Mouse (Mus musculus): Measurements from ENCODE around the gene Nipal3.

Nipal3 gene

GRCm38 (mm10) chr4:135494521-135495396 is at the start of gene Nipal3, which contains the start of gene Stpg1:
Gene Nipal3 (minus strand): TSS chr4:135495038.
Gene Stpg1 (plus strand): TSS chr4:135494790.
- peak; percentile 82 to 90 for DNase-seq (ENCODE audit: low spot score in 2 of 2)

GRCm38 (mm10) chr4:135544284-135544683 is 49.4 kb upstream of the Nipal3 start:
- DNase-seq (ENCODE audit: low spot score in 2 of 2): no peak

- no peak for DNase-seq (ENCODE audit: low spot score in 2 of 2)
Measured at GRCm38 (mm10) chr4:135540057-135540456, 45.2 kb upstream of the Nipal3 start.

- DNase-seq (ENCODE audit: low spot score in 2 of 2): no peak
Measured at GRCm38 (mm10) chr4:135539056-135539455, 44.2 kb upstream of the Nipal3 start.

GRCm38 (mm10) chr4:135535021-135535420 is 40.2 kb upstream of the Nipal3 start:
- no peak for DNase-seq (ENCODE audit: low spot score in 2 of 2)

GRCm38 (mm10) chr4:135533001-135533400 is 38.2 kb upstream of the Nipal3 start:
- DNase-seq (ENCODE audit: low spot score in 2 of 2): no peak

GRCm38 (mm10) chr4:135531771-135532613 is 37.2 kb upstream of the Nipal3 start:
- DNase-seq (ENCODE audit: low spot score in 2 of 2): no peak

GRCm38 (mm10) chr4:135531236-135531635 is 36.4 kb upstream of the Nipal3 start:
- DNase-seq (ENCODE audit: low spot score in 2 of 2): peak; percentile 65 to 72

GRCm38 (mm10) chr4:135530270-135530669 is 35.4 kb upstream of the Nipal3 start:
- DNase-seq (ENCODE audit: low spot score in 2 of 2): no peak

- DNase-seq (ENCODE audit: low spot score in 2 of 2): no peak
Measured at GRCm38 (mm10) chr4:135526039-135526710, 31.3 kb upstream of the Nipal3 start.

GRCm38 (mm10) chr4:135525057-135525456 is 30.2 kb upstream of the Nipal3 start:
- no peak for DNase-seq (ENCODE audit: low spot score in 2 of 2)

- no peak for DNase-seq (ENCODE audit: low spot score in 2 of 2)
Measured at GRCm38 (mm10) chr4:135523939-135524338, 29.1 kb upstream of the Nipal3 start.

GRCm38 (mm10) chr4:135520421-135520820 is 25.6 kb upstream of the Nipal3 start:
- no peak for DNase-seq (ENCODE audit: low spot score in 2 of 2)

- DNase-seq (ENCODE audit: low spot score in 2 of 2): no peak
Measured at GRCm38 (mm10) chr4:135518135-135518534, 23.3 kb upstream of the Nipal3 start.

- peak in 1 of 2 experiments; percentile 32 for DNase-seq (ENCODE audit: low spot score in 2 of 2)
Measured at GRCm38 (mm10) chr4:135516351-135517316, 21.8 kb upstream of the Nipal3 start.

- DNase-seq (ENCODE audit: low spot score in 2 of 2): no peak
Measured at GRCm38 (mm10) chr4:135514925-135515324, 20.1 kb upstream of the Nipal3 start.

GRCm38 (mm10) chr4:135513865-135514264 is 19.0 kb upstream of the Nipal3 start:
- DNase-seq (ENCODE audit: low spot score in 2 of 2): no peak

- DNase-seq (ENCODE audit: low spot score in 2 of 2): no peak
Measured at GRCm38 (mm10) chr4:135509515-135509914, 14.7 kb upstream of the Nipal3 start.

- DNase-seq (ENCODE audit: low spot score in 2 of 2): peak; percentile 63 to 89
Measured at GRCm38 (mm10) chr4:135508419-135509039, 13.7 kb upstream of the Nipal3 start.

Measured in frontal cortex, postnatal 36 days (tissue).